Mouse (Mus musculus) cortical plate, adult 2 months (tissue): Measurements from ENCODE around the gene Usp9x. TPM values are rescaled to one million over a fixed set of nuclear protein-coding genes. Genes with fewer than 3 reads are reported as not detected.

ENCODE experiments used
- H3K27ac ChIP-seq: fragments of 200-500 bp; 2 replicates; pipeline ENCODE4 v1.5.1; 2012; ENCODE audit warnings: low read length, control low read depth, inconsistent platforms; ENCODE audit not compliant: insufficient read depth
- H3K4me1 ChIP-seq: fragments of 200-500 bp; 2 replicates; pipeline ENCODE4 v1.6.1; 2011; ENCODE audit warnings: low read length; ENCODE audit not compliant: control insufficient read depth, insufficient read depth
- H3K4me3 ChIP-seq: fragments of 200-500 bp; 2 replicates; pipeline ENCODE4 v1.5.1; 2011; ENCODE audit warnings: mild to moderate bottlenecking, low read length, control low read depth; ENCODE audit not compliant: insufficient read depth
- CTCF ChIP-seq: fragments of 200-500 bp; IDR thresholded peaks from 2 replicates; pipeline ENCODE4 v1.5.1; 2011; ENCODE audit warnings: mild to moderate bottlenecking, control low read depth, low read length; ENCODE audit not compliant: insufficient read depth; ENCODE audit errors: extremely low read depth
- POLR2A ChIP-seq: fragments of 200-500 bp; IDR thresholded peaks from 2 replicates; pipeline ENCODE4 v1.6.1; 2011; ENCODE audit warnings: mild to moderate bottlenecking, low read length, control low read depth; ENCODE audit not compliant: insufficient read depth; ENCODE audit errors: extremely low read depth
- polyA plus RNA-seq: library from polyadenylated mRNA; depleted of rRNA; stranded (reverse); fragments of >200 nt; gene quantifications from 2 replicates; pipeline ENCODE4 v1.2.3, GENCODE M21; 2012; rRNA removed

The Usp9x gene
- 47.8 and 53.8 TPM in 2 replicates for polyA plus RNA-seq

- H3K27ac ChIP-seq: peak within 1 kb of the TSS; percentile 100
- H3K4me1 ChIP-seq: no peaks in the 10 kb centered on the region; the same call in 1 of the 2 replicates
- TF ChIP-seq CTCF (peak; percentile 24; the same call in 1 of the 2 replicates), POLR2A (0 out of 2 replicates have a peak, but pooled peaks have one; percentile 24)
Observed at GRCm38 (mm10) chrX:13071241-13071775, at the start of gene Usp9x. Gene Usp9x, plus strand, starts transcription at chrX:13071498.

GRCm38 (mm10) chrX:13022547-13023310 is 48.6 kb upstream of the Usp9x start:
- H3K4me1 ChIP-seq: no peaks in the 10 kb centered on the region
- no peak overlapping the region for H3K4me3 ChIP-seq
- TF ChIP-seq CTCF (no peak), POLR2A (no peak)
- no peak overlapping the region for H3K27ac ChIP-seq

More at GRCm38 (mm10) chrX:13071241-13071775, at the start of gene Usp9x:
- H3K4me3 ChIP-seq: peak within 1 kb of the TSS; percentile 86

GRCm38 (mm10) chrX:13024539-13025202 is 46.6 kb upstream of the Usp9x start:
- no peak overlapping the region for H3K27ac ChIP-seq
- no peak overlapping the region for H3K4me3 ChIP-seq
- H3K4me1 ChIP-seq: no peaks in the 10 kb centered on the region
- TF ChIP-seq POLR2A (no peak), CTCF (no peak)

- H3K4me3 ChIP-seq: no peak overlapping the region
- H3K27ac ChIP-seq: no peak overlapping the region
- H3K4me1 ChIP-seq: no peaks in the 10 kb centered on the region
- TF ChIP-seq CTCF (no peak), POLR2A (no peak)
Observed at GRCm38 (mm10) chrX:13025286-13025685, 46.0 kb upstream of the Usp9x start.

GRCm38 (mm10) chrX:13028156-13028555 is 43.1 kb upstream of the Usp9x start:
- H3K4me1 ChIP-seq: no peaks in the 10 kb centered on the region
- H3K4me3 ChIP-seq: no peak overlapping the region
- TF ChIP-seq CTCF: no peak
- no peak for TF ChIP-seq POLR2A
- no peak overlapping the region for H3K27ac ChIP-seq

GRCm38 (mm10) chrX:13029996-13030395 is 41.3 kb upstream of the Usp9x start:
- H3K4me3 ChIP-seq: no peak overlapping the region
- no peaks in the 10 kb centered on the region for H3K4me1 ChIP-seq
- no peak overlapping the region for H3K27ac ChIP-seq
- TF ChIP-seq POLR2A (no peak), CTCF (no peak)

GRCm38 (mm10) chrX:13037085-13037484 is 34.2 kb upstream of the Usp9x start:
- H3K4me3 ChIP-seq: no peak overlapping the region
- H3K4me1 ChIP-seq: no peaks in the 10 kb centered on the region
- H3K27ac ChIP-seq: no peak overlapping the region
- TF ChIP-seq CTCF (no peak), POLR2A (no peak)

- TF ChIP-seq POLR2A: no peak
- no peak for TF ChIP-seq CTCF
- Histone ChIP-seq H3K27ac (no peak overlapping the region), H3K4me1 (no peaks in the 10 kb centered on the region), H3K4me3 (no peak overlapping the region)
Observed at GRCm38 (mm10) chrX:13039211-13039610, 32.1 kb upstream of the Usp9x start.

GRCm38 (mm10) chrX:13040391-13040790 is 30.9 kb upstream of the Usp9x start:
- Histone ChIP-seq H3K27ac (no peak overlapping the region), H3K4me3 (no peak overlapping the region), H3K4me1 (no peaks in the 10 kb centered on the region)
- no peak for TF ChIP-seq POLR2A
- TF ChIP-seq CTCF: no peak
